Mouse (Mus musculus): ENCODE results near the gene Lipc. TPM values are rescaled to one million over a fixed set of nuclear protein-coding genes. Genes with fewer than 3 reads are reported as not detected.

Lipc gene
- polyA plus RNA-seq, 1 experiment from 2014 or later = 0.26 TPM

DNA sequence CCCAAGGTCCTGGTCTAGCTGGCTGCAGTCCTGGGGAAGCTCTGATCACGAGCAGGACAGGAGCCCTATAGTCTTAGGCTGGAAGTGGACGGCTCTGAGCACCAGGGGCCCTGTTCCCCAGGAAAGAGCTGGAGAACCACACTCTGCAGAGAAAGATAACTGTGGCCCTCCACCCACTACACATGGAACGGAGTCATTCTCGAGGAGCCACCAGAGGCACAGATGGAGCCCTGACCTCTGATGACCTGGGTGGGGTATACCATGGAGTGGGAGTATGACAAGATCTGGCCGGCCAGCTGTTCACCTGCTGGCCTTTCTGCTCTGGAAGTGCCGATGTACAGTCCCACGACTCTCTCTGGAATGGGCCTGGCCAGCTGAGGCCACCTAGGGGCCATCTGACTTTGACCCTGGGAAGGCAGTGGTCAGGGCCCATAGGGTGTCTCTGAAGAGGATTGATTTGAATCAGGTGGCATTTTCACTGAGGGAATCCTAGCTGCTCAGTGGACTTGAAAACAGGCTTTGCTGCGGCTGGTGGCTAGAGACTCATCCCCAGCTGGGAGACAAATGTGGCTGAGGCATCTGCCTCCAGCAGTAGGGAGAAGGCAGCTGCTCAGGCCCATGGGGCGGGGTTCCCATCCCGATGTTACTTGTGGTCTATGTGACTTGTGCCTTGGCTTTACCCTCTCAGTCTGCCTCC, 37.2 kb downstream of the Lipc start:
- no peak overlapping the region for H3K27ac ChIP-seq
- H3K79me2 ChIP-seq (ENCODE audit: inconsistent target) = no peaks in the 10 kb centered on the region
- H3K36me3 ChIP-seq (ENCODE audit: inconsistent target) = no peaks in the 10 kb centered on the region
- H3K4me3 ChIP-seq (ENCODE audit: inconsistent target) = no peak overlapping the region
- WGBS (ENCODE audit: missing documents) = 91% methylated on average over 10 of the region's 10 CpGs

GRCm38 (mm10) chr9:70911163-70911562, 40.9 kb downstream of the Lipc start:
- no peak overlapping the region for H3K4me3 ChIP-seq (ENCODE audit: inconsistent target)
- no peak overlapping the region for H3K27ac ChIP-seq
- H3K36me3 ChIP-seq (ENCODE audit: inconsistent target) = no peaks in the 10 kb centered on the region
- 86% methylated on average over 4 of the region's 4 CpGs for WGBS (ENCODE audit: missing documents)
- no peaks in the 10 kb centered on the region for H3K79me2 ChIP-seq (ENCODE audit: inconsistent target)

DNA sequence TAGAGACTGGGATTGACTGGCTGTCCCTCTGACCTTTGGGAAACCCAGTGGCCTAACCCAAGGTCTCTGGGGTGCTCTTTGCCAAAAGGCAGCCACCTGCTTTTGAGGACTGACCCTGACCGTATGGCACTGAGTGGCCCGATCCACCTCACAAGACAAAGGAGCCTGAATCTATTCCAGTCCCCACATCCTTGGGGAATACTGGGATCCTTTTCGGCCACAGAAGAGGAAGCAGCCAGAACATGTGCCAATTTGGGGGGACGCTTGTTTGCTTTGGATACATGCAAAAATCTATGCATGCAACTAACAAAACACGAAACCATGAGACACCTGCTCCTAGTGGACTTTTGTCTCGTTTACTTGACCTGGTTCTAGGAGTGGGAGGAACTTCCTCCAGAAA, 41.7 kb downstream of the Lipc start:
- no peak overlapping the region for H3K27ac ChIP-seq
- no peaks in the 10 kb centered on the region for H3K36me3 ChIP-seq (ENCODE audit: inconsistent target)
- 81% methylated on average over 6 of the region's 6 CpGs for WGBS (ENCODE audit: missing documents)
- no peak overlapping the region for H3K4me3 ChIP-seq (ENCODE audit: inconsistent target)
- no peaks in the 10 kb centered on the region for H3K79me2 ChIP-seq (ENCODE audit: inconsistent target)

GRCm38 (mm10) chr9:70902821-70903730, 49.0 kb downstream of the Lipc start:
- Histone ChIP-seq H3K79me2 (ENCODE audit: inconsistent target) (no peaks in the 10 kb centered on the region), H3K27ac (no peak overlapping the region), H3K36me3 (ENCODE audit: inconsistent target) (no peaks in the 10 kb centered on the region), H3K4me3 (ENCODE audit: inconsistent target) (no peak overlapping the region)
- 95% methylated on average over 11 of the region's 11 CpGs for WGBS (ENCODE audit: missing documents)

DNA sequence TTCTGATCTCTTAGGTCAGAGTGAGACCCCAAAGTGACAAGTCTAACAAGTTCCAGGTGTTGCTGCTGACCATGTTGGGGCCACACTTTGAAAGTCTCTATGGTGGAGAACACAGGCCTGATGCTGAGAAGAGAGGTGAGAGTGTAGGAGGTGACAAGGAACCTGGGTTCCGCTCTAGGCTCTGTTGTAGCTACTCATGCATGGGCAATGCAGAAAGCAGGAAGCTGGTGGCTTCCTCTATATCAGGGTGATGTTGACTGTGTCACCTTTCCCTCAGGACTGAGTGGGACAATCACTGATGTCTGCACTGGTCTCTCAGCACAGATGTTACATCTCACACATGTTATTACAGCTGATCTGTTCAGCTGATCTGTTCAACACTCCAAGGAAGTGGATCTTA, 57.8 kb downstream of the Lipc start:
- Histone ChIP-seq H3K27ac (no peak overlapping the region), H3K4me3 (ENCODE audit: inconsistent target) (no peak overlapping the region), H3K79me2 (ENCODE audit: inconsistent target) (no peaks in the 10 kb centered on the region), H3K36me3 (ENCODE audit: inconsistent target) (no peaks in the 10 kb centered on the region)
- WGBS (ENCODE audit: missing documents) = 100% methylated on average over 1 of the region's 1 CpGs

DNA sequence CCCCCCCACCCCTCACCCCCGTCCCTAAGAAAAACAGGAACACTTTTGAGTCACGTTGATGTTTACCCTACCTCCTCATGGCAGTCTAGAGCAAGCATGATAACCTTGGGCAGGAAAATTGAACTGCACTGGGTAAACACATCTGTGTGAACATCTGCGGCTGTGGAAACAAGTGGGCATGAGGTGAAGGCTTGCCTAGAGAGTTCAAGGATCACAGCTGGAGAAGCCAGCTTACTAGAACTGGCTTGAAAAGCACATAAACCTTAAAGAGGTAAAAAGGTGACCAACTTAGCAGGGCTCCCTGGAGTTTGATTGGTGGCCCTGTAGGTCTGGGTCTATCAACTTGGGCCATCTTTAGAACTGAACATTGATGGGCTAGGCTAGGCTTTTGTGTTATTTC, 58.5 kb downstream of the Lipc start:
- no peaks in the 10 kb centered on the region for H3K79me2 ChIP-seq (ENCODE audit: inconsistent target)
- H3K27ac ChIP-seq = no peak overlapping the region
- no peak overlapping the region for H3K4me3 ChIP-seq (ENCODE audit: inconsistent target)
- H3K36me3 ChIP-seq (ENCODE audit: inconsistent target) = no peaks in the 10 kb centered on the region
- WGBS (ENCODE audit: missing documents) = 88% methylated on average over 3 of the region's 3 CpGs

DNA sequence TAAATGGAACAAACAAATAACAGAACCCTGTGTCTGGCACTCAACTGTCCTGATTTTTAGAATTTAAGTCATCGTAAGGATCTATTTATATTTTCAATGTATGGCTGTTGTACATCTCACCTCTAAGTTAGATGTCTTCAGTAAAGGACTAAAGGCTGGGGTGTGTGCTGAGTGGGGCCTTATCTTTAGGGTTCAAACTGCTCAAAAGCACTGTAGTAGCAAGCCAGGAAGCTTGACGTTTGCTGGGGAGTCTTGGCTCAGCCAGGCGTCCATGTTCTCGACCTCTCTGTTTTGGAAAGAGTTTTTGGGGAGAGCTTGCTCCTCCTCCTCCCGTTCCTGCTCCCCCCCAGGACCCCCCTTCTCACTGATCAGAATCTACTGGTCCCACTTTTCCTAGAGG, 59.4 kb downstream of the Lipc start:
- Histone ChIP-seq H3K36me3 (ENCODE audit: inconsistent target) (no peaks in the 10 kb centered on the region), H3K79me2 (ENCODE audit: inconsistent target) (no peaks in the 10 kb centered on the region), H3K27ac (no peak overlapping the region), H3K4me3 (ENCODE audit: inconsistent target) (no peak overlapping the region)
- WGBS (ENCODE audit: missing documents) = 86% methylated on average over 4 of the region's 5 CpGs

- no peak overlapping the region for H3K27ac ChIP-seq
- no peaks in the 10 kb centered on the region for H3K79me2 ChIP-seq (ENCODE audit: inconsistent target)
- H3K36me3 ChIP-seq (ENCODE audit: inconsistent target) = no peaks in the 10 kb centered on the region
- no peak overlapping the region for H3K4me3 ChIP-seq (ENCODE audit: inconsistent target)
- 16% methylated on average over 8 of the region's 8 CpGs for WGBS (ENCODE audit: missing documents)
These were observed 60.4 kb downstream of the Lipc start for GRCm38 (mm10) chr9:70891431-70892133.

GRCm38 (mm10) chr9:70890736-70891135, 61.3 kb downstream of the Lipc start:
- 95% methylated on average over 5 of the region's 7 CpGs for WGBS (ENCODE audit: missing documents)
- no peaks in the 10 kb centered on the region for H3K79me2 ChIP-seq (ENCODE audit: inconsistent target)
- H3K4me3 ChIP-seq (ENCODE audit: inconsistent target) = no peak overlapping the region
- no peak overlapping the region for H3K27ac ChIP-seq
- H3K36me3 ChIP-seq (ENCODE audit: inconsistent target) = no peaks in the 10 kb centered on the region

- 66% methylated on average over 4 of the region's 4 CpGs for WGBS (ENCODE audit: missing documents)
- H3K27ac ChIP-seq = no peak overlapping the region
- H3K79me2 ChIP-seq (ENCODE audit: inconsistent target) = no peaks in the 10 kb centered on the region
- no peaks in the 10 kb centered on the region for H3K36me3 ChIP-seq (ENCODE audit: inconsistent target)
- no peak overlapping the region for H3K4me3 ChIP-seq (ENCODE audit: inconsistent target)
These were observed 63.1 kb downstream of the Lipc start for GRCm38 (mm10) chr9:70888969-70889368.

DNA sequence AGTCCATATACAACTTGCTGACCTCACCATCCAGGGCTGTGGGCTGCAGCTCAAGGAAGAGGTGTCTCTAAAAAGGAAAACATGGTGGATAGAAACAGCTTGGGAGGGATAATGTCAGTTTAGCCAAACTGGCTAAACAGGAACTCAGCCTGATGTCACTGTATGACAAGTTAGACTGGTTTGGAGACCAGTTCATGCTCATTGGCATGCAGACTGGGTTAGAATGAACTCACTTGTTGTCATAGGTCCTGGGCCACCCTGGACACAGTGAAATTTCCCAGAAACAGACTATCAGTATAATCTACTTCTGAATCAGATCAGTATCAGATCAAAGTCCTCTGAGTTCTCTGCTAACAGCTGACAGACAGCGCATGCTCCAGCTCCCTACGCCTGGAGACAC, 63.5 kb downstream of the Lipc start:
- WGBS (ENCODE audit: missing documents) = 97% methylated on average over 2 of the region's 2 CpGs
- Histone ChIP-seq H3K4me3 (ENCODE audit: inconsistent target) (no peak overlapping the region), H3K79me2 (ENCODE audit: inconsistent target) (no peaks in the 10 kb centered on the region), H3K27ac (no peak overlapping the region), H3K36me3 (ENCODE audit: inconsistent target) (no peaks in the 10 kb centered on the region)

DNA sequence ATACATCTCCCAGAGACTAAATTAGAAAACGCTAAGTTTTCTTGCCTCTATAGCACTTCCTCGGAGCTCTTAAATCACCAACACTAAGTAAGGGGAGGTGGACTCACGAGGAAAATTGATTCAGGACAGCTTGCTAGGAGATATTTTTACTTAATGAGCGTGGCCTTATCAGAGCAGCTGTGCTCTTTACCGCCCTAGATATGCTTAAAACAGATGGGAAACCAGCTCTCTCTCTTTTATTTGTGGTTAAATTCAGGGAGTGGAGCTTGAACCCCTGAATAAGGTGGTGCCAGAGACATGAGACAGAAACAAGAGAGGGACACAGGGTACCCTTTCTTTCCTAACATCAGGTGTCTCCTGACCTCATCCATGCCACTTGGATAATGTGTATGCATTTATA, 70.0 kb downstream of the Lipc start:
- no peaks in the 10 kb centered on the region for H3K36me3 ChIP-seq (ENCODE audit: inconsistent target)
- no peak overlapping the region for H3K4me3 ChIP-seq (ENCODE audit: inconsistent target)
- 94% methylated on average over 5 of the region's 5 CpGs for WGBS (ENCODE audit: missing documents)
- no peak overlapping the region for H3K27ac ChIP-seq
- no peaks in the 10 kb centered on the region for H3K79me2 ChIP-seq (ENCODE audit: inconsistent target)

- H3K36me3 ChIP-seq (ENCODE audit: inconsistent target) = no peaks in the 10 kb centered on the region
- no peak overlapping the region for H3K27ac ChIP-seq
- no peaks in the 10 kb centered on the region for H3K79me2 ChIP-seq (ENCODE audit: inconsistent target)
- H3K4me3 ChIP-seq (ENCODE audit: inconsistent target) = no peak overlapping the region
These were observed 73.2 kb downstream of the Lipc start for GRCm38 (mm10) chr9:70878823-70879222.

DNA sequence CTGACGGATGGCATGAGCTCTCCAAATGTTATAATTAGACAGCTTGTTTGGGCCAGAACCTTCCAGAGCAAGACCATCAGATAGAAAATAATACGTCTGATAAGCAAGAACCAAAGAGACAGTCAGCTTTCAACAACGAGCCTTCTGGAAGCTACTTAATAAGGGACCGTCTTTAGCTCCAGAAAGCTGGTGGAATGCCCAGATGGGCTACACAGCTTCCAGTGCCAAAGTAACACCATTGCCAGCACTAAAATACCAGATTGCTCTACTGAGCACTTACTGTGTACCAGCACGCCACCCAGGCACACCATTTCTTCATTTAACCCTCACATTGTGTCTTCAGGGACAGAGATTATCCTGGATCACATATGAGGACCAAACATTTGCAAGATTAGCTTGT, 73.9 kb downstream of the Lipc start:
- Histone ChIP-seq H3K27ac (no peak overlapping the region), H3K36me3 (ENCODE audit: inconsistent target) (no peaks in the 10 kb centered on the region), H3K4me3 (ENCODE audit: inconsistent target) (no peak overlapping the region), H3K79me2 (ENCODE audit: inconsistent target) (no peaks in the 10 kb centered on the region)
- 96% methylated on average over 5 of the region's 5 CpGs for WGBS (ENCODE audit: missing documents)

GRCm38 (mm10) chr9:70875490-70875889, 76.5 kb downstream of the Lipc start:
- Histone ChIP-seq H3K36me3 (ENCODE audit: inconsistent target) (no peaks in the 10 kb centered on the region), H3K4me3 (ENCODE audit: inconsistent target) (no peak overlapping the region), H3K79me2 (ENCODE audit: inconsistent target) (no peaks in the 10 kb centered on the region), H3K27ac (no peak overlapping the region)
- 85% methylated on average over 4 of the region's 4 CpGs for WGBS (ENCODE audit: missing documents)
